Mouse (Mus musculus): ENCODE data around the gene Slc5a7. TPM values are rescaled to one million over a fixed set of nuclear protein-coding genes. Genes with fewer than 3 reads are reported as not detected.

The Slc5a7 gene
- total RNA-seq (2014; rRNA removed) (not detected in 2 replicates), polyA plus RNA-seq (2012; rRNA removed) (not detected in 2 replicates)

GRCm38 (mm10) chr17:54298934-54299333, at the start of gene Slc5a7:
TSS of gene Slc5a7 (minus strand) at chr17:54299034.
- no peak for DNase-seq (ENCODE audit: extremely low read depth, low read depth, low spot score)
- Histone ChIP-seq H3K79me2 (ENCODE audit: control insufficient read depth, insufficient read depth, low read length) (no peaks in the 10 kb centered on the region), H3K27me3 (ENCODE audit: control insufficient read depth, insufficient read depth, low read length) (no peaks in the 10 kb centered on the region; the same call in 1 of the 2 replicates), H3K36me3 (ENCODE audit: control insufficient read depth, insufficient read depth, low read length) (no peaks in the 10 kb centered on the region), H3K4me1 (ENCODE audit: control insufficient read depth, insufficient read depth, low read length) (no peaks in the 10 kb centered on the region), H3K9ac (ENCODE audit: low read depth, low read length) (no peak within 1 kb of the TSS), H3K4me3 (ENCODE audit: insufficient read depth, low read depth, low read length) (no peak within 1 kb of the TSS), H3K27ac (replicated peaks; ENCODE audit: insufficient read depth, low read depth, low read length) (no peak within 1 kb of the TSS)
- TF ChIP-seq POLR2A (IDR thresholded peaks at IDR 0.05; ENCODE audit: extremely low read depth, insufficient read depth, low read length) (no peak), CTCF (IDR thresholded peaks at IDR 0.05; ENCODE audit: low read depth, low read length) (no peak)
- WGBS, result 31% methylated on average over 1 of the region's 1 CpGs

- H3K36me3 ChIP-seq (ENCODE audit: control insufficient read depth, insufficient read depth, low read length), result no peaks in the 10 kb centered on the region
- 72% methylated on average over 8 of the region's 8 CpGs for WGBS
- H3K27me3 ChIP-seq (ENCODE audit: control insufficient read depth, insufficient read depth, low read length), result no peaks in the 10 kb centered on the region
- H3K27ac ChIP-seq (replicated peaks; ENCODE audit: insufficient read depth, low read depth, low read length), result no peak overlapping the region
- H3K79me2 ChIP-seq (ENCODE audit: control insufficient read depth, insufficient read depth, low read length), result no peaks in the 10 kb centered on the region
- H3K4me1 ChIP-seq (ENCODE audit: control insufficient read depth, insufficient read depth, low read length), result no peaks in the 10 kb centered on the region
- H3K9ac ChIP-seq (ENCODE audit: low read depth, low read length), result no peak overlapping the region
- TF ChIP-seq CTCF (IDR thresholded peaks at IDR 0.05; ENCODE audit: low read depth, low read length) (no peak), POLR2A (IDR thresholded peaks at IDR 0.05; ENCODE audit: extremely low read depth, insufficient read depth, low read length) (no peak)
- DNase-seq (ENCODE audit: extremely low read depth, low read depth, low spot score), result no peak
- H3K4me3 ChIP-seq (ENCODE audit: insufficient read depth, low read depth, low read length), result no peak overlapping the region
Observed at GRCm38 (mm10) chr17:54347672-54348071, 48.8 kb upstream of the Slc5a7 start.

- H3K79me2 ChIP-seq (ENCODE audit: control insufficient read depth, insufficient read depth, low read length), result no peaks in the 10 kb centered on the region
- WGBS, result 21% methylated on average over 4 of the region's 4 CpGs
- no peak overlapping the region for H3K4me3 ChIP-seq (ENCODE audit: insufficient read depth, low read depth, low read length)
- no peaks in the 10 kb centered on the region for H3K36me3 ChIP-seq (ENCODE audit: control insufficient read depth, insufficient read depth, low read length)
- H3K9ac ChIP-seq (ENCODE audit: low read depth, low read length), result no peak overlapping the region
- H3K4me1 ChIP-seq (ENCODE audit: control insufficient read depth, insufficient read depth, low read length), result no peaks in the 10 kb centered on the region
- no peak for TF ChIP-seq POLR2A (IDR thresholded peaks at IDR 0.05; ENCODE audit: extremely low read depth, insufficient read depth, low read length)
- peak; percentile 37 for TF ChIP-seq CTCF (IDR thresholded peaks at IDR 0.05; ENCODE audit: low read depth, low read length)
- DNase-seq (ENCODE audit: extremely low read depth, low read depth, low spot score), result peak; percentile 28
- no peaks in the 10 kb centered on the region for H3K27me3 ChIP-seq (ENCODE audit: control insufficient read depth, insufficient read depth, low read length)
- H3K27ac ChIP-seq (replicated peaks; ENCODE audit: insufficient read depth, low read depth, low read length), result no peak overlapping the region
Observed at GRCm38 (mm10) chr17:54343395-54343794, 44.6 kb upstream of the Slc5a7 start.

GRCm38 (mm10) chr17:54298232-54298924, 456 bp downstream of the Slc5a7 start:
- Histone ChIP-seq H3K27ac (replicated peaks; ENCODE audit: insufficient read depth, low read depth, low read length) (no peak overlapping the region), H3K4me3 (ENCODE audit: insufficient read depth, low read depth, low read length) (no peak overlapping the region), H3K27me3 (ENCODE audit: control insufficient read depth, insufficient read depth, low read length) (no peaks in the 10 kb centered on the region; the same call in 1 of the 2 replicates), H3K36me3 (ENCODE audit: control insufficient read depth, insufficient read depth, low read length) (no peaks in the 10 kb centered on the region), H3K79me2 (ENCODE audit: control insufficient read depth, insufficient read depth, low read length) (no peaks in the 10 kb centered on the region), H3K4me1 (ENCODE audit: control insufficient read depth, insufficient read depth, low read length) (no peaks in the 10 kb centered on the region), H3K9ac (ENCODE audit: low read depth, low read length) (no peak overlapping the region)
- 3% methylated on average over 37 of the region's 37 CpGs for WGBS
- no peak for DNase-seq (ENCODE audit: extremely low read depth, low read depth, low spot score)
- TF ChIP-seq POLR2A (IDR thresholded peaks at IDR 0.05; ENCODE audit: extremely low read depth, insufficient read depth, low read length) (no peak), CTCF (IDR thresholded peaks at IDR 0.05; ENCODE audit: low read depth, low read length) (no peak)

- TF ChIP-seq POLR2A (IDR thresholded peaks at IDR 0.05; ENCODE audit: extremely low read depth, insufficient read depth, low read length), result no peak
- TF ChIP-seq CTCF (IDR thresholded peaks at IDR 0.05; ENCODE audit: low read depth, low read length), result no peak
- Histone ChIP-seq H3K36me3 (ENCODE audit: control insufficient read depth, insufficient read depth, low read length) (no peaks in the 10 kb centered on the region), H3K27me3 (ENCODE audit: control insufficient read depth, insufficient read depth, low read length) (no peaks in the 10 kb centered on the region), H3K4me1 (ENCODE audit: control insufficient read depth, insufficient read depth, low read length) (no peaks in the 10 kb centered on the region), H3K79me2 (ENCODE audit: control insufficient read depth, insufficient read depth, low read length) (no peaks in the 10 kb centered on the region), H3K9ac (ENCODE audit: low read depth, low read length) (no peak overlapping the region), H3K27ac (replicated peaks; ENCODE audit: insufficient read depth, low read depth, low read length) (no peak overlapping the region), H3K4me3 (ENCODE audit: insufficient read depth, low read depth, low read length) (no peak overlapping the region)
- no peak for DNase-seq (ENCODE audit: extremely low read depth, low read depth, low spot score)
Observed at GRCm38 (mm10) chr17:54250783-54251182, 48.1 kb downstream of the Slc5a7 start.

- Histone ChIP-seq H3K4me3 (ENCODE audit: insufficient read depth, low read depth, low read length) (no peak overlapping the region), H3K79me2 (ENCODE audit: control insufficient read depth, insufficient read depth, low read length) (no peaks in the 10 kb centered on the region), H3K36me3 (ENCODE audit: control insufficient read depth, insufficient read depth, low read length) (no peaks in the 10 kb centered on the region), H3K27ac (replicated peaks; ENCODE audit: insufficient read depth, low read depth, low read length) (no peak overlapping the region), H3K27me3 (ENCODE audit: control insufficient read depth, insufficient read depth, low read length) (no peaks in the 10 kb centered on the region), H3K9ac (ENCODE audit: low read depth, low read length) (no peak overlapping the region), H3K4me1 (ENCODE audit: control insufficient read depth, insufficient read depth, low read length) (no peaks in the 10 kb centered on the region)
- no peak for TF ChIP-seq POLR2A (IDR thresholded peaks at IDR 0.05; ENCODE audit: extremely low read depth, insufficient read depth, low read length)
- TF ChIP-seq CTCF (IDR thresholded peaks at IDR 0.05; ENCODE audit: low read depth, low read length), result no peak
- no peak for DNase-seq (ENCODE audit: extremely low read depth, low read depth, low spot score)
Observed at GRCm38 (mm10) chr17:54243650-54244300, 55.1 kb downstream of the Slc5a7 start.

All from liver, adult 2 months (tissue).